ENCODE assay signal across 7 mouse cellular contexts in genomic region chr17:35126206-35126611, GRCm38 (mm10). TPM values are rescaled to one million over a fixed set of nuclear protein-coding genes. Genes with fewer than 3 reads are reported as not detected.
DNase-seq lines count a peak whose midpoint lies in the region; ATAC-seq lines count a peak whose summit lies in the region.

TSS of gene D17H6S53E (plus strand) at chr17:35126373.

- under 1% methylated on average over 36 of the region's 36 CpGs for WGBS in intestine, embryonic 14.5 days
- WGBS in midbrain, embryonic 10.5 days = under 1% methylated on average over 36 of the region's 36 CpGs

- H3K27me3 ChIP-seq in intestine, embryonic 14.5 days (replicated peaks; ENCODE audit: control insufficient read depth, insufficient read depth, low read length) = no peaks in the 10 kb centered on the region
- no peaks in the 10 kb centered on the region for H3K27me3 ChIP-seq in midbrain, embryonic 10.5 days (ENCODE audit: low read depth, poor library complexity, severe bottlenecking)

- peak; percentile 48 for ATAC-seq in intestine, embryonic 14.5 days (replicated peaks; ENCODE audit: low FRiP score, low TSS enrichment, low read depth)

- peak within 1 kb of the TSS; percentile 69 for H3K4me3 ChIP-seq in intestine, embryonic 14.5 days (ENCODE audit: low read depth, low read length)
- H3K4me3 ChIP-seq in midbrain, embryonic 10.5 days = peak within 1 kb of the TSS; percentile 78

- H3K4me2 ChIP-seq in intestine, embryonic 14.5 days (ENCODE audit: low read length) = peak within 1 kb of the TSS; percentile 80

- peaks cover 27% of the 10 kb centered on the region for H3K36me3 ChIP-seq in intestine, embryonic 14.5 days (ENCODE audit: control insufficient read depth, insufficient read depth, low read length)
- H3K36me3 ChIP-seq in midbrain, embryonic 10.5 days = peaks cover 37% of the 10 kb centered on the region

- no peaks in the 10 kb centered on the region for H3K9me3 ChIP-seq in intestine, embryonic 14.5 days (ENCODE audit: control insufficient read depth, low read length)
- no peaks in the 10 kb centered on the region for H3K9me3 ChIP-seq in midbrain, embryonic 10.5 days (replicated peaks)

- DNase-seq in adrenal gland, adult 18-20 months (ENCODE audit: low spot score in 2 of 2) = peak; percentile 72 to 76
- DNase-seq in embryo, embryonic 10 days (ENCODE audit: low spot score) = peak; percentile 81
- peak; percentile 73 for DNase-seq in gastrocnemius, postnatal 25 days
- peak; percentile 83 for DNase-seq in intestine, embryonic 14.5 days (ENCODE audit: low spot score)
- peak; percentile 65 for DNase-seq in left cerebral cortex, postnatal 4 days
- DNase-seq in midbrain, embryonic 10.5 days (ENCODE audit: low spot score) = peak; percentile 76
- DNase-seq in right cerebral cortex, postnatal 4 days = peak; percentile 68

- intact Hi-C loops in left cerebral cortex, postnatal 4 days (cut with DNase I) = no loop called here

- H3K4me1 ChIP-seq in intestine, embryonic 14.5 days (replicated peaks; ENCODE audit: control insufficient read depth, insufficient read depth, low read length) = peaks cover 25% of the 10 kb centered on the region
- H3K4me1 ChIP-seq in midbrain, embryonic 10.5 days = peaks cover 41% of the 10 kb centered on the region

- H3K9ac ChIP-seq in intestine, embryonic 14.5 days (ENCODE audit: low read length) = peak within 1 kb of the TSS; percentile 74

- peak within 1 kb of the TSS; percentile 85 for H3K27ac ChIP-seq in intestine, embryonic 14.5 days (ENCODE audit: low read depth)
- H3K27ac ChIP-seq in midbrain, embryonic 10.5 days (replicated peaks) = peak within 1 kb of the TSS; percentile 92

RNA-seq across cellular contexts. Expression of gene D17H6S53E, which starts in this region (rescaled TPM):
- 10 to 100 TPM; 28.8 to 34.6 TPM for total RNA-seq in adrenal gland, adult 18-20 months (2021)
- 10 to 100 TPM; 19.5 to 22.6 TPM for total RNA-seq in gastrocnemius, postnatal 25 days (2021)
- polyA plus RNA-seq in intestine, embryonic 14.5 days (2014; fragmentation: Nextera tagmentation; extraction: Ambion mirVana) = 8.4 and 10.8 TPM in 2 replicates
- 10 to 100 TPM; 19.8 to 20.1 TPM for total RNA-seq in left cerebral cortex, postnatal 4 days (2021)
- 9.5 and 9.6 TPM in 2 replicates for polyA plus RNA-seq in midbrain, embryonic 10.5 days (2016; fragmentation: Nextera tagmentation; extraction: Ambion mirVana)

Comparison
In these comparisons a context has a peak if more than half of its experiments do, and no peak if none do; other contexts are left out.
1. Peak in every context shown above with its lines: DNase-seq, ATAC-seq, H3K4me3 ChIP-seq and H3K27ac ChIP-seq.